Mouse (Mus musculus): Measurements from ENCODE around the gene Ptprt.

DNA sequence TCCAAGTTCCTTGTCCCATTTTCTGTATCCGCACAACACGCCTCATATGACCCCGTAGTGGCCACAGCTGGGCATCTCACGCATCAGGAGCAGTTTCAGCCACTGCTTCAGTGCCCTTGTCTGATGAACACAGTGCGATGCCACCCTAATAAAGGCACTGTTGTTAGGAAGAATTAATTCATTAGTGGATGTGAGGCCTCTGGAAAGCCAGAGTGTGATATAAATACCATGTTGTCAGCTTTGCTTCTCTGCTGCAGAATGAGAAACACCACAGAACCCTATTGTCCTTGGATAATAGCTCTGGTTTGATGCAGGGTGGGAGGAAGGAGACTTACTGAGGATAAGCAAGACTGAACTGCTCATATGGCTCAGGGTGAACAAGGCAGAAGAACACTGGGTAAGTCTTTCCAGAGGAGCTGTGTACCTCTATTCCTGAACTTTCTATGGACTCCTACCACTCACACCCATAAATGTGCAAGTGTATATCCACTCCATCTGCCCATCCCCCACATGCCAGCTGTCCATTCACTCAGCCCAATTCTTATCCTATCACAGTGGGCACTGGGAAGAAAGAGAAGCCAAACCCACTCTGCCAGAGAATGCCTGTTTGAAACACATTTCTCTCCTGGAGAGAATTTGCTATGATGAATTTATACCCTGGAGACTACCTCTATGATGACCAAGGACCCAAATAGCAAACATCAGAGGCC lies 582.2 kb downstream of the Ptprt start:
- TF ChIP-seq POLR2A (IDR thresholded peaks at IDR 0.05; ENCODE audit: control insufficient read depth in 1 of 2, insufficient read depth in 1 of 2, low read depth in 1 of 2, low read length in 2 of 2, poor library complexity in 1 of 2) (no peak), RCOR1 (IDR thresholded peaks at IDR 0.05; ENCODE audit: low read depth, low read length) (no peak), CTCF (IDR thresholded peaks at IDR 0.05 in 2 of 3, conservative IDR thresholded peaks at IDR 0.05 in 1 of 3; ENCODE audit: control insufficient read depth in 1 of 3, insufficient read depth in 1 of 3, low read depth in 2 of 3, low read length in 3 of 3, poor library complexity in 1 of 3, severe bottlenecking in 1 of 3) (no peak), UBTF (IDR thresholded peaks at IDR 0.05; ENCODE audit: borderline replicate concordance, insufficient read depth, low read depth, low read length) (no peak), MXI1 (IDR thresholded peaks at IDR 0.05; ENCODE audit: low read depth, low read length) (no peak), GATA1 (IDR thresholded peaks at IDR 0.05; ENCODE audit: low read depth, low read length) (no peak), RAD21 (IDR thresholded peaks at IDR 0.05; ENCODE audit: low read depth, low read length) (no peak), TAL1 (IDR thresholded peaks at IDR 0.05; ENCODE audit: low read length) (no peak), KAT2A (conservative IDR thresholded peaks at IDR 0.05; ENCODE audit: low read depth, low read length) (no peak), E2F4 (IDR thresholded peaks at IDR 0.05; ENCODE audit: borderline replicate concordance, low read depth, low read length) (no peak), USF2 (IDR thresholded peaks at IDR 0.05; ENCODE audit: borderline replicate concordance in 1 of 2, insufficient read depth in 1 of 2, low read depth in 1 of 2, low read length in 2 of 2) (no peak), ZNF384 (IDR thresholded peaks at IDR 0.05; ENCODE audit: low read depth, low read length) (no peak), HCFC1 (IDR thresholded peaks at IDR 0.05; ENCODE audit: low read depth, low read length) (no peak)
